21 mouse cellular contexts compared by ENCODE assay signal in the genomic region with DNA sequence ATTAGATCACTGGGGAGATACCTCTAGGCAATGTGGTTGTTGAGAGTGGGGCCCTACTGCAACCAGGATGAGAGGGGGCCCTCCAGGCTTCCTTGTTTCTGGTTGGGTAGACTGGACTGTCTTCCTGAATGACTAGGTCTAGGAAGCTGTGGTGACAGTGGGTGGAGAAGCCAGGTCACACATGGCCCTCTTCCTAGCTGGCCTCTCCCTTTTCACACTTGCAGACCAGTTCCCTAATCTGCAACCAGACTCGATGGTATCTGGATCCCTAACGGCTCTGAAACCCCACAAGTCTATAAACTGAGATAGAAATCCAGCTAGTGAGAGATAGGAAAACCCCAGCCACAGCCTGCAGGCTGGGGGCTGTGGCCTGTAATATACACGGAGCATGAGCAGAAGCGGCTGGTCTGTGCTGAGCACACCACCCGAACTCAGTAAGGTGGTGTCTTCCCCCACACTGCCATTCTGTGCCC.
A peak's percentile ranks its signal among the peaks of the same experiment; 100 is the strongest.
DNase-seq lines count a peak whose midpoint lies in the region; ATAC-seq and TF ChIP-seq lines count a peak whose summit lies in the region.
"Had no signal": no experiment of that assay in that cellular context is flagged by ENCODE, and none has a peak within 500 bp of the region (broad histone marks: within the 10 kb centered on the region; RNA-seq: fewer than 3 reads in every experiment).

No protein-coding gene starts in this region.

- ATAC-seq in megakaryocyte-erythroid progenitor cell, adult 5-6 weeks (replicated peaks; ENCODE audit: low FRiP score, low TSS enrichment, poor library complexity, severe bottlenecking): peak; percentile 53
- ATAC-seq in midbrain, embryonic 14.5 days (ENCODE audit: low FRiP score, low TSS enrichment): no peak
- ATAC-seq: activated CD4-positive, CD25-positive, alpha-beta regulatory T cell, adult 4 months; inflammation-experienced regulatory T-cells, adult 6 months had no signal

- no peaks in the 10 kb centered on the region for H3K27me3 ChIP-seq in testis, adult 2 months (ENCODE audit: control insufficient read depth, insufficient read depth, low read length)
- no peaks in the 10 kb centered on the region for H3K27me3 ChIP-seq in MEL (ENCODE audit: control insufficient read depth in 1 of 2, insufficient read depth in 2 of 2, low read length in 2 of 2)
- peaks cover 3% of the 10 kb centered on the region; the same call in 1 of the 2 replicates for H3K27me3 ChIP-seq in limb, embryonic 10.5 days (ENCODE audit: low read depth, poor library complexity, severe bottlenecking)
- peaks cover 15% of the 10 kb centered on the region; the same call in 1 of the 2 replicates for H3K27me3 ChIP-seq in midbrain, embryonic 14.5 days (ENCODE audit: control insufficient read depth, insufficient read depth, low read length)
- H3K27me3 ChIP-seq: heart, embryonic 15.5 days had no signal

- no peak for TF ChIP-seq CTCF in testis, adult 2 months (IDR thresholded peaks at IDR 0.05; ENCODE audit: control insufficient read depth, insufficient read depth, insufficient replicate concordance, low read depth, low read length)
- no peak for TF ChIP-seq CTCF in MEL (IDR thresholded peaks at IDR 0.05 in 2 of 3, conservative IDR thresholded peaks at IDR 0.05 in 1 of 3; ENCODE audit: control insufficient read depth in 1 of 3, insufficient read depth in 1 of 3, low read depth in 2 of 3, low read length in 3 of 3, poor library complexity in 1 of 3, severe bottlenecking in 1 of 3)
- no peak for TF ChIP-seq CTCF in left cerebral cortex, adult 2 months (IDR thresholded peaks at IDR 0.05)

- H3K4me3 ChIP-seq in testis, adult 2 months (ENCODE audit: control insufficient read depth, low read depth, low read length): peak overlapping the region; percentile 78
- no peak overlapping the region for H3K4me3 ChIP-seq in MEL (ENCODE audit: control insufficient read depth in 1 of 2, insufficient read depth in 1 of 2, low read depth in 2 of 2, low read length in 2 of 2)
- no peak overlapping the region for H3K4me3 ChIP-seq in limb, embryonic 10.5 days
- H3K4me3 ChIP-seq in midbrain, embryonic 14.5 days (replicated peaks; ENCODE audit: low read depth, low read length): no peak overlapping the region
- no peak overlapping the region for H3K4me3 ChIP-seq in left cerebral cortex, adult 2 months
- H3K4me3 ChIP-seq: forebrain, embryonic 12.5 days; heart, adult 2 months; heart, embryonic 15.5 days; hindbrain, embryonic 10.5 days had no signal

- peaks cover 6% of the 10 kb centered on the region for H3K4me1 ChIP-seq in testis, adult 2 months (ENCODE audit: control insufficient read depth, insufficient read depth, low read length)
- peaks cover 24 to 38% of the 10 kb centered on the region in 2 experiments for H3K4me1 ChIP-seq in MEL (ENCODE audit: control insufficient read depth in 1 of 2, insufficient read depth in 2 of 2, low read length in 2 of 2)
- peaks cover 29% of the 10 kb centered on the region for H3K4me1 ChIP-seq in limb, embryonic 10.5 days
- H3K4me1 ChIP-seq in midbrain, embryonic 14.5 days (ENCODE audit: control insufficient read depth, insufficient read depth, low read length): no peaks in the 10 kb centered on the region

- intact Hi-C loops in left cerebral cortex, adult 2 months (cut with DNase I): no loop called here

- no peaks in the 10 kb centered on the region for H3K36me3 ChIP-seq in testis, adult 2 months (ENCODE audit: control insufficient read depth, insufficient read depth, low read length)
- H3K36me3 ChIP-seq in MEL (ENCODE audit: control insufficient read depth in 1 of 2, insufficient read depth in 2 of 2, low read length in 2 of 2): peaks cover 0 to 26% of the 10 kb centered on the region in 2 experiments; a peak in 2 of 4 replicates
- H3K36me3 ChIP-seq in limb, embryonic 10.5 days: no peaks in the 10 kb centered on the region
- no peaks in the 10 kb centered on the region for H3K36me3 ChIP-seq in midbrain, embryonic 14.5 days (ENCODE audit: control insufficient read depth, insufficient read depth, low read length)
- H3K36me3 ChIP-seq: forebrain, embryonic 12.5 days; heart, embryonic 15.5 days; hindbrain, embryonic 10.5 days had no signal

- TF ChIP-seq EP300 in MEL (IDR thresholded peaks at IDR 0.05; ENCODE audit: low read depth in 1 of 2, low read length in 2 of 2): peak; percentile 96 to 99

- 65% methylated on average over 5 of the region's 5 CpGs for WGBS in limb, embryonic 10.5 days
- WGBS in midbrain, embryonic 14.5 days: 85% methylated on average over 5 of the region's 5 CpGs

- H3K9ac ChIP-seq in MEL (ENCODE audit: control insufficient read depth, low read depth, low read length, poor library complexity, severe bottlenecking): peak overlapping the region; percentile 64
- no peak overlapping the region for H3K9ac ChIP-seq in midbrain, embryonic 14.5 days (replicated peaks; ENCODE audit: low read length)
- H3K9ac ChIP-seq: forebrain, embryonic 12.5 days; heart, embryonic 15.5 days had no signal

- DNase-seq in testis, postnatal 10 days (ENCODE audit: low spot score): no peak
- peak; percentile 75 for DNase-seq in MEL (ENCODE audit: low read depth, low spot score)
- DNase-seq in limb, embryonic 10.5 days (ENCODE audit: low spot score): no peak
- DNase-seq in cerebellum, adult 18-20 months: no peak
- no peak for DNase-seq in midbrain, embryonic 14.5 days
- no peak for DNase-seq in left cerebral cortex, adult 2 months (ENCODE audit: extremely low spot score in 1 of 2, low spot score in 2 of 2)
- DNase-seq: adrenal gland, postnatal 14 days; cerebellum, postnatal 14 days; embryo, embryonic 11 days; gastrocnemius, postnatal 10 days; heart, adult 2 months; kidney, adult 2 months; kidney, postnatal 25 days; lung, postnatal 10 days had no signal

- H3K4me2 ChIP-seq in midbrain, embryonic 14.5 days (ENCODE audit: low read length): no peak overlapping the region
- H3K4me2 ChIP-seq: forebrain, embryonic 12.5 days; heart, embryonic 15.5 days had no signal

- H3K9me3 ChIP-seq in MEL (replicated peaks; ENCODE audit: insufficient read depth, low read length): no peaks in the 10 kb centered on the region
- H3K9me3 ChIP-seq in limb, embryonic 10.5 days (replicated peaks): no peaks in the 10 kb centered on the region
- no peaks in the 10 kb centered on the region for H3K9me3 ChIP-seq in midbrain, embryonic 14.5 days (ENCODE audit: control insufficient read depth, low read length)
- H3K9me3 ChIP-seq: forebrain, embryonic 12.5 days; heart, embryonic 15.5 days; hindbrain, embryonic 10.5 days had no signal

- no peak for TF ChIP-seq RAD21 in MEL (IDR thresholded peaks at IDR 0.05; ENCODE audit: low read depth, low read length)

- H3K79me2 ChIP-seq in MEL (ENCODE audit: control insufficient read depth, insufficient read depth, low read length, poor library complexity): no peaks in the 10 kb centered on the region

- no peak for TF ChIP-seq POLR2A in testis, adult 2 months (IDR thresholded peaks at IDR 0.05; ENCODE audit: control insufficient read depth, low read depth, low read length)
- TF ChIP-seq POLR2A in MEL (IDR thresholded peaks at IDR 0.05; ENCODE audit: control insufficient read depth in 1 of 2, insufficient read depth in 1 of 2, low read depth in 1 of 2, low read length in 2 of 2, poor library complexity in 1 of 2): 0 out of 4 replicates have a peak, but pooled peaks have one; percentile 32 to 55

- H3K27ac ChIP-seq in testis, adult 2 months (ENCODE audit: control insufficient read depth, insufficient read depth, low read depth, low read length): no peak overlapping the region
- peak overlapping the region; percentile 94 for H3K27ac ChIP-seq in MEL (ENCODE audit: control insufficient read depth, low read depth, low read length)
- H3K27ac ChIP-seq in limb, embryonic 10.5 days: peak overlapping the region; percentile 53; the same call in 1 of the 2 replicates
- no peak overlapping the region for H3K27ac ChIP-seq in midbrain, embryonic 14.5 days (replicated peaks; ENCODE audit: low read depth, low read length)
- H3K27ac ChIP-seq in left cerebral cortex, adult 2 months: no peak overlapping the region
- H3K27ac ChIP-seq: forebrain, embryonic 12.5 days; heart, adult 2 months; heart, embryonic 15.5 days; hindbrain, embryonic 10.5 days had no signal

TF ChIP-seq in MEL, 35 proteins besides CTCF, POLR2A, EP300 and RAD21 (continues in another document):
- TF ChIP-seq HCFC1 (IDR thresholded peaks at IDR 0.05; ENCODE audit: low read depth, low read length): peak; percentile 55
- no peak for TF ChIP-seq SMC3 (IDR thresholded peaks at IDR 0.05; ENCODE audit: low read depth, low read length)
- TF ChIP-seq CHD1 (IDR thresholded peaks at IDR 0.05; ENCODE audit: low read depth, low read length): no peak
- TF ChIP-seq SIN3A (IDR thresholded peaks at IDR 0.05; ENCODE audit: low read length): peak; percentile 95
- TF ChIP-seq ZC3H11A (IDR thresholded peaks at IDR 0.05; ENCODE audit: low read depth, low read length): no peak; the same call in 1 of the 2 replicates
- TF ChIP-seq MEF2A (IDR thresholded peaks at IDR 0.05; ENCODE audit: extremely low read depth, insufficient replicate concordance, low read depth, low read length, poor library complexity, severe bottlenecking): no peak
- no peak; the same call in 1 of the 2 replicates for TF ChIP-seq KAT2A (conservative IDR thresholded peaks at IDR 0.05; ENCODE audit: low read depth, low read length)
- TF ChIP-seq USF1 (IDR thresholded peaks at IDR 0.05; ENCODE audit: low read depth, low read length): no peak
- TF ChIP-seq MAX (IDR thresholded peaks at IDR 0.05; ENCODE audit: low read length): peak; percentile 60
- peak; percentile 58; the same call in 1 of the 2 replicates for TF ChIP-seq MYC (IDR thresholded peaks at IDR 0.05; ENCODE audit: low read depth, low read length)
- TF ChIP-seq TAL1 (IDR thresholded peaks at IDR 0.05; ENCODE audit: low read length): no peak
- peak; percentile 56; the same call in 1 of the 2 replicates for TF ChIP-seq ELF1 (IDR thresholded peaks at IDR 0.05; ENCODE audit: low read depth, low read length)
- TF ChIP-seq NRF1 (IDR thresholded peaks at IDR 0.05; ENCODE audit: insufficient read depth, low read depth, low read length, poor library complexity, severe bottlenecking): peak; percentile 62
- peak; percentile 91 for TF ChIP-seq GATA1 (IDR thresholded peaks at IDR 0.05; ENCODE audit: low read depth, low read length)
- TF ChIP-seq TCF12 (IDR thresholded peaks at IDR 0.05; ENCODE audit: low read depth, low read length): peak; percentile 96
- peak; percentile 91 for TF ChIP-seq ETS1 (IDR thresholded peaks at IDR 0.05; ENCODE audit: low read depth, low read length)
- TF ChIP-seq CHD2 (IDR thresholded peaks at IDR 0.05; ENCODE audit: low read length): peak; percentile 47; the same call in 1 of the 2 replicates
- no peak for TF ChIP-seq ZKSCAN1 (IDR thresholded peaks at IDR 0.05; ENCODE audit: low read depth, low read length)
- TF ChIP-seq MYB (IDR thresholded peaks at IDR 0.05; ENCODE audit: low read depth, low read length): peak; percentile 96
- TF ChIP-seq MAFK (IDR thresholded peaks at IDR 0.05; ENCODE audit: borderline replicate concordance, low read depth, low read length): peak; percentile 63
- TF ChIP-seq BHLHE40 (IDR thresholded peaks at IDR 0.05; ENCODE audit: borderline replicate concordance, low read depth, low read length): peak; percentile 63; the same call in 1 of the 2 replicates

Comparison
In these comparisons a context has a peak if more than half of its experiments do, and no peak if none do; other contexts are left out.
1. H3K27ac ChIP-seq: peak in MEL (single experiment) and limb, embryonic 10.5 days (single experiment); none in testis, adult 2 months (single experiment), midbrain, embryonic 14.5 days (single experiment) and left cerebral cortex, adult 2 months (single experiment).